Mouse (Mus musculus): ENCODE results near the gene Fzd4.

DNA sequence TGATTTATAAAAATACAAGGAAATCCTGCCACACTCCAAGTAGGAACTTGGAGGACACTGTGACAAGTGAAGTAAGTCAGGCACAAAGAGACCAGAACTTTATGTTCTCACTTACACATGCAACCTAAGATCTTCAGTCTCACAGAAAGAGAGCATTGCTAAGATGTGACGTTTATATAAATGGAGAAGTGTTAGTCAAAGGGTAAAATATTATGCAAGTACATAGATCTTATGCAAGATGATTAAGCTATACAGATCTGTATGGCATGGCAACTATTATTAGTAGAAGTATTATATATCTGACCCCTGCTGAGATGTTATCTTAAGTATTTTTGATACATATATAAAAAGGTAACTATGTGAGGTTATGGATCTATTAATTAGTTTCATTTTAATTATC lies 8.8 kb upstream of the Fzd4 start:
- TF ChIP-seq EP300 (IDR thresholded peaks at IDR 0.05; ENCODE audit: low read length) (no peak), POLR2A (IDR thresholded peaks at IDR 0.05; ENCODE audit: low read depth, low read length) (no peak), SMC3 (IDR thresholded peaks at IDR 0.05; ENCODE audit: low read depth, low read length) (no peak), CTCF (conservative IDR thresholded peaks at IDR 0.05 in 1 of 2, IDR thresholded peaks at IDR 0.05 in 1 of 2; ENCODE audit: low read depth in 2 of 2, low read length in 2 of 2) (no peak), IRF4 (IDR thresholded peaks at IDR 0.05; ENCODE audit: low read depth, low read length) (no peak), CHD1 (IDR thresholded peaks at IDR 0.05; ENCODE audit: low read depth, low read length) (no peak), ZC3H11A (IDR thresholded peaks at IDR 0.05; ENCODE audit: low read depth, low read length) (no peak), ZMIZ1 (IDR thresholded peaks at IDR 0.05; ENCODE audit: low read depth, low read length) (no peak), POLR2AphosphoS2 (IDR thresholded peaks at IDR 0.05; ENCODE audit: low read depth, low read length) (no peak), HCFC1 (IDR thresholded peaks at IDR 0.05; ENCODE audit: low read depth, low read length) (no peak), NRF1 (IDR thresholded peaks at IDR 0.05; ENCODE audit: low read depth, low read length) (no peak)

Measured in CH12.LX (cell line).